8 mouse cellular contexts compared by ENCODE assay signal in the genomic region with DNA sequence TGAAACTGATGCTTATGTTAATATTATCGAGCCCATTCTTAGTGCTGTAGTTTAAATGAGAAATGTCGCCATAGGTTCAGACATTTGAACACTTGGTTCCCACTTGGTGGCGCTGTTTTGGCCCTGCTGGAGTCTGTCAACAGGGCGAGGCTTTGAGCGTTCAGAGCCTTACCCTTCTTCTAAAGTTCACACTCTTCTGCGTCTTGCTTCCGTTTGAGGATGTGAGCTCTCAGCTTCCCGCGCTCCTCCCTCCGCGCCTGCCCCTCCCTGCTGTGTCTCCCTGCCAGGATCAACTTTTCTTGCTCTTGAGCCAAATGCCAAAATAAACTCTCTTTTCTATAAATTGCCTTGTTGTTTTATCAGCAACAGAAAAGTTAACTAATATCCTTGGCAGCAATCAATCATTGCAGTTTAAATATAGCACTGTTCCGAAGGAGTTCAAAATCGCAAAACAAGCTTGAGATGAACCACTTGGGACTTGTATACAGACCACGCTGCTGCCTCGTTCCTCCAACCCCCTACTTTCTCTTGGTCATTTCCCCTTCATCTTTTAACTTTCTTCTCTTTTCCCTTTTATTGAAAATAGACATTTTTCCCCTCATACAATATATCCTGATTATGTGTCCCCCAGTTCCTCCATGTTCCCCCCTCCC. TPM values are rescaled to one million over a fixed set of nuclear protein-coding genes. Genes with fewer than 3 reads are reported as not detected.
DNase-seq lines count a peak whose midpoint lies in the region; ATAC-seq and TF ChIP-seq lines count a peak whose summit lies in the region.

No protein-coding gene starts in this region.

- H3K9me3 ChIP-seq in midbrain, postnatal 0 days (ENCODE audit: low read length): no peaks in the 10 kb centered on the region
- H3K9me3 ChIP-seq in midbrain, embryonic 13.5 days: no peaks in the 10 kb centered on the region
- H3K9me3 ChIP-seq in midbrain, embryonic 11.5 days (ENCODE audit: control insufficient read depth, low read length): no peaks in the 10 kb centered on the region

- H3K4me1 ChIP-seq in midbrain, postnatal 0 days (ENCODE audit: insufficient read depth, low read length): no peaks in the 10 kb centered on the region
- H3K4me1 ChIP-seq in midbrain, embryonic 13.5 days (replicated peaks): no peaks in the 10 kb centered on the region
- no peaks in the 10 kb centered on the region for H3K4me1 ChIP-seq in midbrain, embryonic 11.5 days (ENCODE audit: control insufficient read depth, insufficient read depth, low read length)

- WGBS in midbrain, postnatal 0 days: 62% methylated on average over 15 of the region's 15 CpGs
- 62% methylated on average over 15 of the region's 15 CpGs for WGBS in midbrain, embryonic 13.5 days
- WGBS in midbrain, embryonic 11.5 days: 72% methylated on average over 15 of the region's 15 CpGs

- no peak overlapping the region for H3K4me2 ChIP-seq in midbrain, postnatal 0 days (ENCODE audit: low read depth, low read length, poor library complexity, severe bottlenecking)
- no peak overlapping the region for H3K4me2 ChIP-seq in midbrain, embryonic 13.5 days (replicated peaks)
- no peak overlapping the region for H3K4me2 ChIP-seq in midbrain, embryonic 11.5 days

- H3K27ac ChIP-seq in midbrain, postnatal 0 days (ENCODE audit: low read depth, low read length): no peak overlapping the region
- no peak overlapping the region for H3K27ac ChIP-seq in midbrain, embryonic 13.5 days
- H3K27ac ChIP-seq in midbrain, embryonic 11.5 days (ENCODE audit: low read depth, low read length): no peak overlapping the region

- ATAC-seq in midbrain, postnatal 0 days (ENCODE audit: low FRiP score): no peak
- no peak for ATAC-seq in midbrain, embryonic 13.5 days
- no peak for ATAC-seq in midbrain, embryonic 11.5 days (ENCODE audit: low FRiP score)

- no peak overlapping the region for H3K4me3 ChIP-seq in midbrain, postnatal 0 days (ENCODE audit: low read depth, low read length)
- H3K4me3 ChIP-seq in midbrain, embryonic 13.5 days (replicated peaks): no peak overlapping the region
- H3K4me3 ChIP-seq in midbrain, embryonic 11.5 days (ENCODE audit: low read depth, low read length): no peak overlapping the region

- H3K36me3 ChIP-seq in midbrain, postnatal 0 days (ENCODE audit: insufficient read depth, low read length): no peaks in the 10 kb centered on the region
- no peaks in the 10 kb centered on the region for H3K36me3 ChIP-seq in midbrain, embryonic 13.5 days
- no peaks in the 10 kb centered on the region for H3K36me3 ChIP-seq in midbrain, embryonic 11.5 days (ENCODE audit: control insufficient read depth, insufficient read depth, low read length)

- H3K27me3 ChIP-seq in midbrain, postnatal 0 days (ENCODE audit: insufficient read depth, low read length): no peaks in the 10 kb centered on the region
- H3K27me3 ChIP-seq in midbrain, embryonic 13.5 days: no peaks in the 10 kb centered on the region
- H3K27me3 ChIP-seq in midbrain, embryonic 11.5 days (ENCODE audit: control insufficient read depth, insufficient read depth, low read length): no peaks in the 10 kb centered on the region

- no peak for DNase-seq in midbrain, postnatal 0 days (ENCODE audit: low spot score)
- peak; percentile 22 for DNase-seq in gastrocnemius, postnatal 10 days
- DNase-seq in kidney, adult 8-10 months: peak; percentile 36 to 54
- DNase-seq in skeletal muscle tissue, adult 2 months (ENCODE audit: low read depth, low spot score): peak; percentile 44
- DNase-seq in spleen, adult 18-20 months: no peak
- DNase-seq in thymus, postnatal 25 days: no peak
- no peak for DNase-seq in midbrain, embryonic 11.5 days (ENCODE audit: low spot score, missing footprints)

- peak; percentile 29 for TF ChIP-seq CTCF in midbrain, postnatal 0 days (IDR thresholded peaks at IDR 0.05)

- no peak overlapping the region for H3K9ac ChIP-seq in midbrain, postnatal 0 days (replicated peaks; ENCODE audit: low read length, poor library complexity, severe bottlenecking)
- H3K9ac ChIP-seq in midbrain, embryonic 13.5 days (replicated peaks): no peak overlapping the region
- no peak overlapping the region for H3K9ac ChIP-seq in midbrain, embryonic 11.5 days (ENCODE audit: low read length)

RNA-seq across cellular contexts. Expression of a gene that starts 42.4 kb away (rescaled TPM):
- total RNA-seq in midbrain, postnatal 0 days (2014; rRNA removed): 136 and 142 TPM in 2 replicates
- polyA plus RNA-seq in midbrain, postnatal 0 days (2015; fragmentation: Nextera tagmentation; extraction: Ambion mirVana): 82.2 and 96.7 TPM in 2 replicates
- 62.3 and 62.8 TPM in 2 replicates for polyA plus RNA-seq in midbrain, embryonic 13.5 days (2015; fragmentation: Nextera tagmentation; extraction: Ambion mirVana)
- 10 to 100 TPM; 18.4 to 22.3 TPM for total RNA-seq in gastrocnemius, postnatal 10 days (2021)
- 9.0 and 12.0 TPM in 2 replicates for polyA plus RNA-seq in midbrain, embryonic 11.5 days (2014; fragmentation: Nextera tagmentation; extraction: Ambion mirVana)

Comparison
In these comparisons a context has a peak if more than half of its experiments do, and no peak if none do; other contexts are left out.
1. DNase-seq: peak in gastrocnemius, postnatal 10 days (single experiment), kidney, adult 8-10 months (2 of 2) and skeletal muscle tissue, adult 2 months (single experiment); none in midbrain, postnatal 0 days (single experiment), spleen, adult 18-20 months (0 of 2), thymus, postnatal 25 days (single experiment) and midbrain, embryonic 11.5 days (single experiment).